Mouse (Mus musculus): ENCODE results near the gene Ube4a. TPM values are rescaled to one million over a fixed set of nuclear protein-coding genes. Genes with fewer than 3 reads are reported as not detected.

Ube4a gene
- polyA plus RNA-seq, 1 experiment from 2014 or later, result 33.5 TPM

DNA sequence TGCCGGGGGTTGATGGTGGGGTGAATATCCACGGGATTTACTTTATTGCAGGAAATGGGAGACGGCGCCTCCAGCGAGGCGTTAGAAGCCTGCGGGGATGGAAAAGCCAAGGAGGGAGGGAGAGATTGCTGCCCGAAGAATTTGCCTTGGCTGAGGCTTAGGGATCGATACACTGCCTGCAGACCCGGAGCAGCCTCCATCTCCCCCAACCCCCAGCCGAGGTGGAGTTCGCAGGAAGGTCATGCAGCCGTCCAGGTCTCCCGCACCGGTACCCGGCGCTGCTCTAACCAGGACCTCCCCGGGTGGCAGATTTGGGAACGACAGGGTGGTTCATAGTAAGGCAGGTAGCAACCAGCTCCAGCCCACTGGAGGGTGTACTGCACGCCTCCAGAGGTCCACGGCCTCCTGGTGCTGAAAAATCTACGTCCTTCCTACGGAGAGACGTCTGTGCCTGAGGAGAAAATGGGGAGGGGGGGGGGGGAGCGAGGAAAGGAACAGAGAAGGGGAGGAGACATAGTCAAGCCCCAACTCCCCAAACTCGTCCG, 82.9 kb downstream of the Ube4a start:
- H3K9me3 ChIP-seq (replicated peaks; ENCODE audit: control insufficient read depth, low read length, poor library complexity, severe bottlenecking), result no peaks in the 10 kb centered on the region
- no peaks in the 10 kb centered on the region for H3K27me3 ChIP-seq (ENCODE audit: control insufficient read depth, insufficient read depth, low read depth, low read length)
- H3K4me1 ChIP-seq (ENCODE audit: control insufficient read depth, insufficient read depth, low read length), result peaks cover 26% of the 10 kb centered on the region
- H3K36me3 ChIP-seq (ENCODE audit: control insufficient read depth, insufficient read depth, low read length), result no peaks in the 10 kb centered on the region
- peak overlapping the region; percentile 98 for H3K27ac ChIP-seq (ENCODE audit: low read length)
- ATAC-seq, result peak; percentile 56
- peak overlapping the region; percentile 92 for H3K4me2 ChIP-seq (ENCODE audit: low read length)
- 0% methylated on average over 26 of the region's 27 CpGs for WGBS
- H3K4me3 ChIP-seq (ENCODE audit: low read depth, low read length), result peak overlapping the region; percentile 78
- peak overlapping the region; percentile 89 for H3K9ac ChIP-seq (ENCODE audit: low read depth, low read length)

DNA sequence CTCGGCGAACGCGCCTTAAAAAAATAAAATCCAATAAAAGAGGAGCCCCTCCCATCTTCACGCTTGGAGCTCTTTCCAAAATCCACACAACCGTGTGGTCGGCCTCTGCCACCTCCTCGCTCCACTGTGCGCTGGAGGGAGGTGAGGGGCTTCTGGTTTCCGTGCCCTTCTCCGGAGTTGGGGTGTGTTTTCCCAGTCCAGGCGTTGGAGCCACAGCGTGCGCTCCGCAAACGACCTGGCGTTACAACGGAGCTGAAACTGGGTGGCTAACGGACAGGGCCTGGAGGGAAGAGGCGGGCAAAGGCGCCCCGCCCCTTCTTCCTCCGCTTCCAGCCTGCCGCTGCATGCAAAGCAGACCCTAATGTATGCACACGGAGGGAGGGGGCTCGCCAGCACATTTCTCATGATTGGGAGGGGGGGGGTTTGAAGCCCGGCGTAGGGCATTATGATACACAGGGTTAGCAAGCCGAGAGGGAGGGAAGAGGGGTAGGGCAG, 83.4 kb downstream of the Ube4a start:
- H3K9me3 ChIP-seq (replicated peaks; ENCODE audit: control insufficient read depth, low read length, poor library complexity, severe bottlenecking), result no peaks in the 10 kb centered on the region
- peak overlapping the region; percentile 92 for H3K4me2 ChIP-seq (ENCODE audit: low read length)
- under 1% methylated on average over 29 of the region's 29 CpGs for WGBS
- peak; percentile 75 for ATAC-seq
- peak overlapping the region; percentile 98 for H3K27ac ChIP-seq (ENCODE audit: low read length)
- H3K36me3 ChIP-seq (ENCODE audit: control insufficient read depth, insufficient read depth, low read length), result no peaks in the 10 kb centered on the region
- H3K27me3 ChIP-seq (ENCODE audit: control insufficient read depth, insufficient read depth, low read depth, low read length), result no peaks in the 10 kb centered on the region
- H3K4me3 ChIP-seq (ENCODE audit: low read depth, low read length), result peak overlapping the region; percentile 78
- peak overlapping the region; percentile 89 for H3K9ac ChIP-seq (ENCODE audit: low read depth, low read length)
- H3K4me1 ChIP-seq (ENCODE audit: control insufficient read depth, insufficient read depth, low read length), result peaks cover 31% of the 10 kb centered on the region

GRCm38 (mm10) chr9:44881221-44881871, 84.1 kb downstream of the Ube4a start, which contains the start of gene Kmt2a:
Gene Kmt2a, minus strand, starts transcription at chr9:44881296.
- Histone ChIP-seq H3K9me3 (replicated peaks; ENCODE audit: control insufficient read depth, low read length, poor library complexity, severe bottlenecking) (no peaks in the 10 kb centered on the region), H3K27ac (ENCODE audit: low read length) (peak within 1 kb of the TSS; percentile 98), H3K4me2 (ENCODE audit: low read length) (peak within 1 kb of the TSS; percentile 92), H3K4me1 (ENCODE audit: control insufficient read depth, insufficient read depth, low read length) (peaks cover 37% of the 10 kb centered on the region), H3K4me3 (ENCODE audit: low read depth, low read length) (peak within 1 kb of the TSS; percentile 78), H3K27me3 (ENCODE audit: control insufficient read depth, insufficient read depth, low read depth, low read length) (no peaks in the 10 kb centered on the region), H3K9ac (ENCODE audit: low read depth, low read length) (peak within 1 kb of the TSS; percentile 89), H3K36me3 (ENCODE audit: control insufficient read depth, insufficient read depth, low read length) (no peaks in the 10 kb centered on the region)
- under 1% methylated on average over 52 of the region's 71 CpGs for WGBS
- ATAC-seq, result peak; percentile 72

GRCm38 (mm10) chr9:44880309-44881081, 84.9 kb downstream of the Ube4a start:
- Histone ChIP-seq H3K4me3 (ENCODE audit: low read depth, low read length) (peak overlapping the region; percentile 78), H3K4me2 (ENCODE audit: low read length) (peak overlapping the region; percentile 89), H3K36me3 (ENCODE audit: control insufficient read depth, insufficient read depth, low read length) (no peaks in the 10 kb centered on the region), H3K4me1 (ENCODE audit: control insufficient read depth, insufficient read depth, low read length) (peaks cover 44% of the 10 kb centered on the region), H3K27me3 (ENCODE audit: control insufficient read depth, insufficient read depth, low read depth, low read length) (no peaks in the 10 kb centered on the region), H3K9ac (ENCODE audit: low read depth, low read length) (peak overlapping the region; percentile 84), H3K9me3 (replicated peaks; ENCODE audit: control insufficient read depth, low read length, poor library complexity, severe bottlenecking) (no peaks in the 10 kb centered on the region), H3K27ac (ENCODE audit: low read length) (peak overlapping the region; percentile 98)
- under 1% methylated on average over 39 of the region's 44 CpGs for WGBS
- ATAC-seq, result peak; percentile 12; the same call in 1 of the 2 replicates

GRCm38 (mm10) chr9:44879694-44880271, 85.6 kb downstream of the Ube4a start:
- Histone ChIP-seq H3K4me1 (ENCODE audit: control insufficient read depth, insufficient read depth, low read length) (peaks cover 50% of the 10 kb centered on the region), H3K4me2 (ENCODE audit: low read length) (peak overlapping the region; percentile 89), H3K27ac (ENCODE audit: low read length) (peak overlapping the region; percentile 98), H3K4me3 (ENCODE audit: low read depth, low read length) (peak overlapping the region; percentile 78), H3K36me3 (ENCODE audit: control insufficient read depth, insufficient read depth, low read length) (no peaks in the 10 kb centered on the region), H3K9me3 (replicated peaks; ENCODE audit: control insufficient read depth, low read length, poor library complexity, severe bottlenecking) (no peaks in the 10 kb centered on the region), H3K27me3 (ENCODE audit: control insufficient read depth, insufficient read depth, low read depth, low read length) (no peaks in the 10 kb centered on the region), H3K9ac (ENCODE audit: low read depth, low read length) (peak overlapping the region; percentile 84)
- WGBS, result under 1% methylated on average over 13 of the region's 13 CpGs
- no peak for ATAC-seq

DNA sequence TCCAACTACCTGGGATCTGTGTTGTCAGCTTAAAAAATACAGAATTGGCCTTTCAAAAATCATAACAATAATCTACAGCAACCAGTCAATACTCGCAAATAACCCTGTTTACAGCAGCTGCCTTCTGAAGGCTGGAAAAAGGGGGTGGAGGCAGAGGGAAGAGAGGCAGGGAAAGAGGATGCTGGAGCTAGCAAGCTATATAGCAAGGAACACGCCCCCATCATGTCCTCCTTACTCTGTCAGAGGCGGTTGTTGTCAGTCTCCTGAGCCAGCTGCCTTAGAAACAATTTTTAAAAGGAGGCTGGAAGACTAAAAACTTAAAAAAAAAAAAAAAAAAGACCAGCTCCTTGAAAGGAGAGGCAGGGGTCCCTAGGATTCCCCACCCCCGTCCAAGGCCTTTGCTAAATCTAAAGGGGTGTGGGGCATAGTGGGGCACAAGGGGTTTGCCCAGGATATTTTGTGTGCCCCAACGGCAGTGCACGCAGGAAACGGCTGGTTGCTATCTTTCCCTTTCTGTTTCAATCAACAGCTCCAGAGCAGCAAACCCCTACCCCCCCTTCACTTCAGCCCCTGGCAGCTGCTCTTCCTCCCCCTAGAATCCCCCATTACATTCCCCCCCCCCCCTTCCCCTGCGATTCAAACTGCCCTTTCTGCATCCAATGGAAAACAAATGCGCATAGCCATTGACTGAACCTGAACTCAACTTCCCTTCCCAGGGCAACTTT, 86.5 kb downstream of the Ube4a start:
- 14% methylated on average over 9 of the region's 9 CpGs for WGBS
- no peaks in the 10 kb centered on the region for H3K36me3 ChIP-seq (ENCODE audit: control insufficient read depth, insufficient read depth, low read length)
- H3K4me3 ChIP-seq (ENCODE audit: low read depth, low read length), result peak overlapping the region; percentile 78
- peak overlapping the region; percentile 89 for H3K4me2 ChIP-seq (ENCODE audit: low read length)
- ATAC-seq, result no peak
- H3K27me3 ChIP-seq (ENCODE audit: control insufficient read depth, insufficient read depth, low read depth, low read length), result no peaks in the 10 kb centered on the region
- peaks cover 58% of the 10 kb centered on the region for H3K4me1 ChIP-seq (ENCODE audit: control insufficient read depth, insufficient read depth, low read length)
- no peaks in the 10 kb centered on the region for H3K9me3 ChIP-seq (replicated peaks; ENCODE audit: control insufficient read depth, low read length, poor library complexity, severe bottlenecking)
- peak overlapping the region; percentile 84 for H3K9ac ChIP-seq (ENCODE audit: low read depth, low read length)
- peak overlapping the region; percentile 98 for H3K27ac ChIP-seq (ENCODE audit: low read length)

DNA sequence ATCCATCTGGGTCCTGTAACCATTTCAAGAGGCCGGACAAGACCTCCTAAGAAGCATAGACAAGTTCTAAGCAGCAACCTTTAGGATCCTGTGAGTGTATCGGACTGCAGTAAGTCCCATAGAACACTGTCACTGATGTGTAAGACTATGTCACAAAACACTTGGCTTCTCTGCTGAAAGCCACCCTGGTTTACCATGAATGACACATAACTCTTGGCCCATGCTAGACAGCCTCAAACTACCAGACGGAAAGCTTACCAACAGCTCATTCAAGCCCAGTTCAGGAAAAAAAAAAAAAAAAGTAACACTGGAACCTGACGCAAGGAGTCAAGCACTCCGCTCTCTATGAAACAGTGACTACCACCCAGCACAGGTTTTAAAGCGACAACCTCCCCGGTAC, 87.7 kb downstream of the Ube4a start:
- 85% methylated on average over 7 of the region's 7 CpGs for WGBS
- Histone ChIP-seq H3K4me2 (ENCODE audit: low read length) (peak overlapping the region; percentile 3; the same call in 1 of the 2 replicates), H3K9ac (ENCODE audit: low read depth, low read length) (no peak overlapping the region)

DNA sequence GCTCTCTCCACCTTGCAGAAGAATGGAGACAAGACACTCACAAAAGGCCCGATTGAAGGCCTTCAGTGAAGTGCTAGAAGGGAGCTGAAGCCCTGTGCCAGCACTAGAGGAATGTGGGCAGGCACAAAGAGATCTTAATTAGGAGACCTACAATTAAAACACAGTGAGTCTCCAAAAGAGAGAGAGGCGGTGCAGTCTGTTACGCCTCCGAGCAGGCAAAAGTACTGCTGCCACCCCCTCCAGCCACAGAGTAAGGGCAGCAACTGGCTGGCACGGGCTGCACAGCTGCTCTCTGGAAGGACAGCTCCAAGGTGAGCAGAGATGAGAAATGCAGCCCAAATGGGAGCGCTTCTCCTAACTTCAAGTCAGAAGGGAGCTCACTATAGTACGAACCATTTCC, 89.9 kb downstream of the Ube4a start:
- H3K27me3 ChIP-seq (ENCODE audit: control insufficient read depth, insufficient read depth, low read depth, low read length), result no peaks in the 10 kb centered on the region
- no peaks in the 10 kb centered on the region for H3K36me3 ChIP-seq (ENCODE audit: control insufficient read depth, insufficient read depth, low read length)
- no peak for ATAC-seq
- no peaks in the 10 kb centered on the region for H3K9me3 ChIP-seq (replicated peaks; ENCODE audit: control insufficient read depth, low read length, poor library complexity, severe bottlenecking)
- 52% methylated on average over 7 of the region's 7 CpGs for WGBS
- peak overlapping the region; percentile 18; the same call in 1 of the 2 replicates for H3K4me2 ChIP-seq (ENCODE audit: low read length)
- no peak overlapping the region for H3K27ac ChIP-seq (ENCODE audit: low read length)
- no peak overlapping the region for H3K4me3 ChIP-seq (ENCODE audit: low read depth, low read length)
- peaks cover 67% of the 10 kb centered on the region for H3K4me1 ChIP-seq (ENCODE audit: control insufficient read depth, insufficient read depth, low read length)
- no peak overlapping the region for H3K9ac ChIP-seq (ENCODE audit: low read depth, low read length)

More for the DNA sequence above, 87.7 kb downstream of the Ube4a start:
- Histone ChIP-seq H3K4me1 (ENCODE audit: control insufficient read depth, insufficient read depth, low read length) (peaks cover 66% of the 10 kb centered on the region), H3K27ac (ENCODE audit: low read length) (no peak overlapping the region), H3K36me3 (ENCODE audit: control insufficient read depth, insufficient read depth, low read length) (no peaks in the 10 kb centered on the region), H3K9me3 (replicated peaks; ENCODE audit: control insufficient read depth, low read length, poor library complexity, severe bottlenecking) (no peaks in the 10 kb centered on the region), H3K4me3 (ENCODE audit: low read depth, low read length) (no peak overlapping the region), H3K27me3 (ENCODE audit: control insufficient read depth, insufficient read depth, low read depth, low read length) (no peaks in the 10 kb centered on the region)
- ATAC-seq, result no peak

Data from midbrain, embryonic 16.5 days (tissue).